Mouse (Mus musculus) midbrain, postnatal 0 days (tissue): Measurements from ENCODE around the gene Mipol1. TPM values are rescaled to one million over a fixed set of nuclear protein-coding genes. Genes with fewer than 3 reads are reported as not detected.

Experiments
- ATAC-seq: fragments of 200-750 bp; cut with Nextera tagmentation; 2 replicates; pipeline ENCODE4 v1.8.0; 2017; ENCODE audit warnings: moderate number of reproducible peaks, mild to moderate bottlenecking, moderate TSS enrichment, moderate library complexity; ENCODE audit not compliant: low FRiP score
- DNase-seq: peaks from one replicate; pipeline ENCODE4 v3.0.0-alpha.2; 2015; ENCODE audit warnings: low spot score
- H3K27ac ChIP-seq: fragments of 300-500 bp; sonication (generic); 2 replicates; pipeline ENCODE4 v1.5.1; 2014; ENCODE audit warnings: low read depth, mild to moderate bottlenecking, low read length, mixed read lengths
- H3K27me3 ChIP-seq: fragments of 300-500 bp; sonication (generic); 2 replicates; pipeline ENCODE4 v1.6.1; 2014; ENCODE audit warnings: low read length, control low read depth, mixed read lengths; ENCODE audit not compliant: insufficient read depth
- H3K36me3 ChIP-seq: fragments of 300-500 bp; sonication (generic); 2 replicates; pipeline ENCODE4 v1.6.1; 2014; ENCODE audit warnings: low read length, control low read depth, mixed read lengths; ENCODE audit not compliant: insufficient read depth
- H3K4me1 ChIP-seq: fragments of 300-500 bp; sonication (generic); 2 replicates; pipeline ENCODE4 v1.6.1; 2014; ENCODE audit warnings: mild to moderate bottlenecking, control low read depth, antibody characterized with exemption, low read length, mixed read lengths; ENCODE audit not compliant: insufficient read depth
- H3K4me2 ChIP-seq: fragments of 300-500 bp; sonication (generic); 2 replicates; pipeline ENCODE4 v1.6.1; 2014; ENCODE audit warnings: low read depth, mild to moderate bottlenecking, low read length, mixed read lengths; ENCODE audit not compliant: poor library complexity, severe bottlenecking
- H3K4me3 ChIP-seq: fragments of 300-500 bp; sonication (generic); 2 replicates; pipeline ENCODE4 v1.5.1; 2014; ENCODE audit warnings: low read depth, mild to moderate bottlenecking, low read length, moderate library complexity
- H3K9ac ChIP-seq: fragments of 300-500 bp; sonication (generic); replicated peaks from 2 replicates; pipeline ENCODE4 v1.6.1; 2014; ENCODE audit warnings: mild to moderate bottlenecking, low read length, moderate library complexity, mixed read lengths; ENCODE audit not compliant: poor library complexity, severe bottlenecking
- H3K9me3 ChIP-seq: fragments of 300-500 bp; sonication (generic); 2 replicates; pipeline ENCODE4 v1.6.1; 2016; ENCODE audit warnings: low read length, control low read depth
- CTCF ChIP-seq: IDR thresholded peaks from 2 replicates; pipeline ENCODE4 v1.5.1; 2016; ENCODE audit warnings: antibody characterized with exemption, mild to moderate bottlenecking
- WGBS: fragments of 180-500 bp; shearing (Covaris S2); extraction: QIAGEN DNeasy Blood & Tissue Kit; methylation state at CpG from one replicate; pipeline ENCODE4 v1.1.7; 2014; 5-methylcytosine and 5-hydroxymethylcytosine counted together
- polyA plus RNA-seq: library from polyadenylated mRNA; unstranded; fragments of >200 nt; fragmentation: Nextera tagmentation; extraction: Ambion mirVana; gene quantifications from 2 replicates; pipeline ENCODE4 v1.2.1, GENCODE M21; 2015
- total RNA-seq: library from RNA; depleted of rRNA; stranded (reverse); fragments of >200 nt; gene quantifications from 2 replicates; pipeline ENCODE4 v1.2.3, GENCODE M21; 2014

The Mipol1 gene
- total and polyA plus RNA-seq, 2 experiments from 2014 or later: 1.9 to 4.1 TPM

DNA sequence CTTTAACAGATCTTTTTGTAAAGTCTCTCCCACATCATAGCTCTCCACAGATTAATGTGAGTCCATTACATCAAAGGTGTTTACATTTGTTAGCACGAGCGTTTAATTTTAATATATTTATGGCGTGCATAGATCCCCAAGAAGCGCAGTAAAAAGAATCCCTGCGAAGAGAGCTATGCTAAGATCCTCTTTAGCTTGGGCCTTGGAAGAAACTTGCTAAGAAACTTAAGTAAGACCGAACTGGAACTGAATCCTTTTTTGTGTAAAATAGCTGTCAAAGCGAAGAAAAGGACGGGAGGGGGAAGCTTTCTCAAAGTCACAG lies 34.0 kb upstream of the Mipol1 start:
- 7% methylated on average over 8 of the region's 8 CpGs for WGBS
- Histone ChIP-seq H3K36me3 (no peaks in the 10 kb centered on the region), H3K4me2 (peak overlapping the region; percentile 89), H3K9ac (no peak overlapping the region), H3K27ac (no peak overlapping the region), H3K4me1 (0 out of 2 replicates have a peak, but pooled peaks cover 7% of the 10 kb centered on the region), H3K4me3 (peak overlapping the region; percentile 43), H3K27me3 (peaks cover 13% of the 10 kb centered on the region), H3K9me3 (no peaks in the 10 kb centered on the region)
- DNase-seq (no peak), ATAC-seq (no peak)
- TF ChIP-seq CTCF: no peak

DNA sequence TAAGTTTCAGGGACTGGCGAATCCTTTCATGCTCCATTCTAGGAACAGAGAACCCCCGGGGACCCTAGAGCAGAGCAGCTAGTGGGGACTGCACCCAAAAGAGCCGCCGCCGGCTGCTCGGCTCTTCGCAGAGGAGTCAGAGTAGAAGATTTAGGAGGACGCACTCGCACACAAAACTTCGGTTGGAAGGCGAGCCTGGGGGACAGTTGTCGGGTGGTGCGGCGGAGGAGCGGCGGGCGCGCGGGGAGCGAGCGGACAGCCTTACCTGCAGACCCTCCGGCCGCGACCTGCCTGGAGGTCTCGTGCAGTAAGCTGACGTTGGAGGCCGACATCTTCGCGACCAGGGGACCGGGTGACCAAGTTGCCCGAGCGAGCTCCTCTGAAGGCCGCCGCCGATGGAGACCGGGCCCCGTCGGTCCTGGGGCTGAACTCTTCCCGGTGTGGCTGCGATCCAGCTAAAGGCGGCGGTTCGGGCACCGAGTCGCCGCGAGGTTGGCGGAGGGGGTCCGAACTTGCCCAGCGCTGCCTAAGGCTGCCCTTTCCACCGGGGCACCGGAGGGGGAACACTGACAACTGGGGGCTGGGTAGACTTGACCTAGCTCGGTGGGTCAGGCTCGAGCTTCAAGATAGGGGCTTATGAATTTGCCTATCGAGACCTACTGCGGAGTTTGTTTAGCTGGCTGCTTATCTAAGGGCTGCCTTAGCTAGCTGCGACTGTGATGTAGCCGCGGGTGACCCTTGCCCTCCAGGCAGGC lies 33.4 kb upstream of the Mipol1 start:
- no peak overlapping the region for H3K27ac ChIP-seq
- peak overlapping the region; percentile 89 for H3K4me2 ChIP-seq
- H3K36me3 ChIP-seq: no peaks in the 10 kb centered on the region
- H3K9ac ChIP-seq: peak overlapping the region; percentile 42; the same call in 1 of the 2 replicates
- DNase-seq: no peak
- peak overlapping the region; percentile 43 for H3K4me3 ChIP-seq
- TF ChIP-seq CTCF: no peak
- ATAC-seq: peak; percentile 13; the same call in 1 of the 2 replicates
- H3K9me3 ChIP-seq: no peaks in the 10 kb centered on the region
- peaks cover 13% of the 10 kb centered on the region for H3K27me3 ChIP-seq
- WGBS: 1% methylated on average over 59 of the region's 59 CpGs
- 0 out of 2 replicates have a peak, but pooled peaks cover 7% of the 10 kb centered on the region for H3K4me1 ChIP-seq

DNA sequence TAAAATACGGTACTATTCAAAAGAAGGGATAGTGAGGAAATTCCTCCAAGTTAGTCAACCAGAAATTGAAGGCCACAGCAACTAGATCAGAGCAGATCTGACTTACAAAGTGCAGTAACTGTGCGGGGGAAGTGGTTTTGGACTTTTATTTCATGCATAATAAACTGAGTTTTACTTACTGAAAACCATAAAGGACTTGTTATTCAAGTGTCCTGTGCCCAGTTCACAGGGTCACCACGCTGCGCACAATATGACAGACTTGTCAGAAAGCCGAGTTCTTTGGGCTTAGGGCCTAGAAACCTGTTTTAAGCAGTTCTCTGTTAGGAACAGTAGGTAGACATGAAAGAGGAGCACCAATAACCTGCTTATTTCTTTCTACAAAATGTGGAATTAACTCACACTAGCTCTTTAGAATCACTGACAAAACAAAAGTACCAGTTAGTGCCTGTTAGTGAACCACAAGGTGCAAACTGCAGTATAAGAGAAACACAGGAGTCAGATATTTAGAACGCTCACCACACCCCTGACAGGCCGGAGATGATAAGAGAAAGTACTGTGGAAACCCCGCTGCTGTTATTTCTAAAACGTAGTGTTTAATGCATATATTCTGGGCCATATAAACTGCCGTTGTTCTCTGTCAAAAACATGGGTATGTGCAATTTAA lies 32.7 kb upstream of the Mipol1 start, which contains the start of gene Slc25a21:
TSS of gene Slc25a21 (minus strand) at position 110 of the 664 bp plus-strand sequence.
- DNase-seq (no peak), ATAC-seq (no peak)
- Histone ChIP-seq H3K9ac (peak within 1 kb of the TSS; percentile 42; the same call in 1 of the 2 replicates), H3K27ac (no peak within 1 kb of the TSS), H3K36me3 (no peaks in the 10 kb centered on the region), H3K4me1 (0 out of 2 replicates have a peak, but pooled peaks cover 7% of the 10 kb centered on the region), H3K4me3 (peak within 1 kb of the TSS; percentile 43), H3K4me2 (peak within 1 kb of the TSS; percentile 89), H3K9me3 (no peaks in the 10 kb centered on the region), H3K27me3 (peaks cover 13% of the 10 kb centered on the region)
- TF ChIP-seq CTCF: no peak
- 67% methylated on average over 10 of the region's 10 CpGs for WGBS

DNA sequence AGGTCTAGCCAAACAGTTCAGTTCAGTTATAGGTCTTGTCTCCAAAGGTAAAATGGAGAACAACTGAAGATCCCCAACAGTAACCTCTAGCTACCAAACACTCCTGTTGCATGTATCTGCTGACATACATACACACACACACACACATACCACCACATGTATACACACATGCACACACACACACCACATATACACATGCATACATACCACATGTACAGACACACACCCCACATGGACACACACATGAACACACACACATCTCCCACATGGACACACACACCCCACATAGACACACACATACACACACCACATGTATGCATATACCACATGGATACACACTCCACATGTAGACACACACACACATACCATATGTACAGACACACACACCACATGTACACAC lies 32.0 kb upstream of the Mipol1 start:
- H3K9ac ChIP-seq: no peak overlapping the region
- no peaks in the 10 kb centered on the region for H3K9me3 ChIP-seq
- H3K4me2 ChIP-seq: no peak overlapping the region
- H3K4me1 ChIP-seq: 0 out of 2 replicates have a peak, but pooled peaks cover 7% of the 10 kb centered on the region
- TF ChIP-seq CTCF: no peak
- H3K4me3 ChIP-seq: no peak overlapping the region
- no peak overlapping the region for H3K27ac ChIP-seq
- H3K27me3 ChIP-seq: peaks cover 13% of the 10 kb centered on the region
- no peaks in the 10 kb centered on the region for H3K36me3 ChIP-seq
- peak; percentile 44; the same call in 1 of the 2 replicates for ATAC-seq
- no peak for DNase-seq

DNA sequence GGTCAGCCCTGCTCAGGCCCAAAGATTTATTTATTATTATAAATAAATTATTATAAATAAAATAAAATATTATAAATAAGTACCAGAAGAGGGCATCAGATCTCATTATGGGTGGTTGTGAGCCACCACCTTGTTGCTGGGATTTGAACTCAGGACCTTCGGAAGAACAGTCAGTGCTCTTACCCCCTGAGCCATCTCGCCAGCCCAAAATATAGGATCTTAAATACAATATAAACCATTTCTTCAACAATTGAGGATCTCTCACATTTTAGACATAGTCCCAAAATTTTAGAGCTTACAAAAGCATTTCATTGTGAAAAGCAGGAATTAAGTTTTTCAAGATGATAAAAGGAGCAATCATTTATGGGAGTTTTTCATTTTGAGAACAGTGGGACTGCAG lies 30.8 kb upstream of the Mipol1 start:
- Histone ChIP-seq H3K36me3 (no peaks in the 10 kb centered on the region), H3K9me3 (no peaks in the 10 kb centered on the region), H3K4me1 (0 out of 2 replicates have a peak, but pooled peaks cover 7% of the 10 kb centered on the region), H3K4me2 (no peak overlapping the region), H3K27me3 (peaks cover 13% of the 10 kb centered on the region), H3K9ac (no peak overlapping the region), H3K4me3 (no peak overlapping the region), H3K27ac (no peak overlapping the region)
- no peak for TF ChIP-seq CTCF
- 98% methylated on average over 2 of the region's 2 CpGs for WGBS
- DNase-seq (no peak), ATAC-seq (no peak)

DNA sequence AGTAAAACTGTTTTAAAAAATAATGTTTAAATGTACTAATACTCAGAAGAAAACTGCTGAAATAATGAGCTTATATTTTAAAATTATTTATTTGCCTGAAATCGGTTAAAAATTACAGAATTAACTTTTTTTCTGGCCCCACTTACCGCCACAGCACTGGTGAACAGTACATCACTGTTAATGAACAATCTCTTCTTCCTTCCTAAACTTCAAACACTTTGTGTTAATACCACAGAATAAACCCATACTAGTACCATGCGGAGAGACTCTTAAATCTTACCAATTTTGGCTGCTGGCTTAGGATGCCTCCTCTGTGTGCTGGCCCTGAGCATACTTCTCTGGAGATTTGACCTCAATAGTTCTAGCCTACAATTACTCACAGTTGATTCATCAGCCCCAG lies 28.3 kb upstream of the Mipol1 start:
- Histone ChIP-seq H3K27ac (no peak overlapping the region), H3K4me1 (0 out of 2 replicates have a peak, but pooled peaks cover 2% of the 10 kb centered on the region), H3K27me3 (peaks cover 8% of the 10 kb centered on the region), H3K9me3 (no peaks in the 10 kb centered on the region), H3K9ac (no peak overlapping the region), H3K36me3 (no peaks in the 10 kb centered on the region), H3K4me2 (no peak overlapping the region), H3K4me3 (no peak overlapping the region)
- whole genome bisulfite sequencing: 92% methylated on average over 3 of the region's 3 CpGs
- ATAC-seq (no peak), DNase-seq (no peak)
- TF ChIP-seq CTCF: no peak
